Mouse (Mus musculus) macrophage (primary cell): ENCODE results near the gene Samd1. TPM values are rescaled to one million over a fixed set of nuclear protein-coding genes. Genes with fewer than 3 reads are reported as not detected.

Source experiments
- H3K27ac ChIP-seq: fragments of 350-480 bp; formaldehyde crosslinking; 2 replicates; pipeline ENCODE4 v1.9.0; 2021
- H3K36me3 ChIP-seq: fragments of 350-480 bp; formaldehyde crosslinking; 2 replicates; pipeline ENCODE4 v1.9.0; 2021; ENCODE audit errors: inconsistent target
- H3K4me3 ChIP-seq: fragments of 350-480 bp; formaldehyde crosslinking; 2 replicates; pipeline ENCODE4 v1.9.0; 2021; ENCODE audit errors: inconsistent target
- H3K79me2 ChIP-seq: fragments of 350-480 bp; formaldehyde crosslinking; 2 replicates; pipeline ENCODE4 v1.9.0; 2021; ENCODE audit errors: inconsistent target
- WGBS: methylation state at CpG from one replicate; pipeline ENCODE4 v1.1.7; 2026; ENCODE audit warnings: inconsistent platforms; ENCODE audit not compliant: missing documents; 5-methylcytosine and 5-hydroxymethylcytosine counted together
- polyA plus RNA-seq: library from polyadenylated mRNA; stranded (reverse); fragments of 250-400 nt; gene quantifications from 3 replicates; pipeline ENCODE4 v1.2.4, GENCODE M21; 2018; ENCODE audit warnings: inconsistent platforms

Samd1 gene
- polyA plus RNA-seq, 1 experiment from 2014 or later, result 25.5 TPM

DNA sequence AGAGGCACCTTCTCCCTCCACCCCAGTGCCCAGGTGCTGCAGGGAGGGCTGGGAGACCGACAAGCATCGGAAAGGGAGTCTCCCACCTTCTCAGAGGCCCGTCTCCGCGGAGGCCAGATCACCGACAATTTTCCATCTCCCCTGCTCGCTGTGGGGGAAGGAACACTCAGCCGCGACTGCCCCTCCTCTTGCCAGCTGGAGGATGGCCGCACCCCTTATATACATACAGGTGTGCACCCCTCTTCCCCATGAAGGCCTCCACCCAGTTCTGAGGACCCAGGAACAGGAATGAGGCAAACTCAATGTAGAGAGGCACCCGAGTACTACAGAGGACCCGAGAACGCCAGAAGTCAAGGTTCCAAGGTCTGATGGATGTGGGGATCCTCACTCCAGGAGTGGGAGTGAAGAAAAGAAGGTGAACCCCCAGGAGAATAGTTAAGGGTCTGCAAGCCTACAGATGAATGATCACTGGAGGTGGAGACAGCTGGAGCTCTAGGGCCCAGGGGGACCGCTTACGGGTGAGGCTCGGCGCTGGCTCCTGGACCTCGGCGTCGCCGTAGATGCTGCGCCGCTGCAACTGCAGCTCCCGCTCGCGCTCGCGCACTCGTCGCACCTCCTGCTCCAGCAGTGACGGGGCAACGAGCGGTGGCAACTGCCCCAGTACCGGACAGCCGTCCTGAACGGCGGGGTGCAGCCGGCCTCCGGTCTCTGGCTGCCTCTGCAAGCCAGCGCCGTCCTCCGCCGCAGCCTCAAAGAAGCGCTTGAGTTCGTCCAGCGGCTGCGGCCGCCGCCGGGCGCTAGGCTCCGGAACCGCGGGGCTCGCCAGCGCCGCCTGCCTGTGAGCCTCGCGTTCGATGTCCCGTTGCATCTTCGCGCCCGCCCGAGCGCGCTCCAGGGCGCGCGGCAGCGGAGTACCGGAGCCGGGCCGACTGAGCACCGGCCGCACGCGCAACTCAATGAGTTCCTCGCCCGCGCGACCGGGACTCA lies 13.4 kb downstream of the Samd1 start:
- H3K79me2 ChIP-seq, result no peaks in the 10 kb centered on the region
- 5% methylated on average over 72 of the region's 83 CpGs for WGBS
- no peak overlapping the region for H3K4me3 ChIP-seq
- H3K36me3 ChIP-seq, result no peaks in the 10 kb centered on the region
- no peak overlapping the region for H3K27ac ChIP-seq

- Histone ChIP-seq H3K27ac (peak within 1 kb of the TSS; percentile 36; the same call in 1 of the 2 replicates), H3K79me2 (no peaks in the 10 kb centered on the region), H3K36me3 (no peaks in the 10 kb centered on the region), H3K4me3 (peak within 1 kb of the TSS; percentile 30)
- WGBS, result 3% methylated on average over 40 of the region's 45 CpGs
Measured at GRCm38 (mm10) chr8:84011705-84012498, 14.4 kb downstream of the Samd1 start, which contains the start of gene 2210011C24Rik. 2210011C24Rik (minus strand) TSS chr8:84012171.

DNA sequence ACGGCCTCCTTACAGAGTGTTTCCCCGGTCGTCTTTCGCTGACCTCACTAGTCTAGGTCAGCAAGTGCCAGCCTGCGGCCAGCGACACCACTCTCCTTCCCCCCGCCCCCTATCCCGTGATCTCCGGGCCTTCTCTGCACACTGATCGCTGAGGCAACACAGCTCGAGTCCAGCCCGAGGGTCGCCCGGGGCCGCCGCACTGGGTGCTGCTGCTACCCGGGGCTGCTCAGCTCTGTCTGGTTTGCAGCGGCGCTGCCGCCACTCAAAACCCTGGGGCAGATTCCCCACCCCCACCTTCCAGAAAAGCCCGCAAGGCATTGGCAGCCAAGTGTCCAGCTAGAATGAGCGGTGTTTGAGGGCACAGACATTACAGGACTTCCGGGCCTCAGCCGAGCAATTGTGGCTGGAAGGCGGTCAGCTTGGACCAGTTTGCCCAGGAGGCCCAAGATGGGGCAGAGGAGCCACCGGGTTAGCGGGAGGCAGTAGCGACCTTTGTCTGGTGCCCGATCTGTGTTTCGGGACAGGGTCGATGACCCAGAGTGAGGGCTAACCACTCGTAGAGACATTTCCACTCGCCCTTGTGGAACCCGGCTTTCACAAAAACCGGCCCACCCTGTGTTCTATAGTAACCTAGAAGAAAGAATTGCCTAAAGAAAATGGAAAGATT lies 15.2 kb downstream of the Samd1 start:
- no peaks in the 10 kb centered on the region for H3K79me2 ChIP-seq
- WGBS, result 26% methylated on average over 34 of the region's 35 CpGs
- peak overlapping the region; percentile 30; the same call in 1 of the 2 replicates for H3K4me3 ChIP-seq
- H3K36me3 ChIP-seq, result no peaks in the 10 kb centered on the region
- H3K27ac ChIP-seq, result peak overlapping the region; percentile 36; the same call in 1 of the 2 replicates

GRCm38 (mm10) chr8:84015833-84016232 lies 18.4 kb downstream of the Samd1 start:
- H3K36me3 ChIP-seq, result no peaks in the 10 kb centered on the region
- 93% methylated on average over 5 of the region's 5 CpGs for WGBS
- no peak overlapping the region for H3K4me3 ChIP-seq
- H3K79me2 ChIP-seq, result no peaks in the 10 kb centered on the region
- H3K27ac ChIP-seq, result no peak overlapping the region

- H3K79me2 ChIP-seq, result no peaks in the 10 kb centered on the region
- H3K36me3 ChIP-seq, result no peaks in the 10 kb centered on the region
- H3K27ac ChIP-seq, result no peak overlapping the region
- 67% methylated on average over 9 of the region's 9 CpGs for WGBS
- H3K4me3 ChIP-seq, result no peak overlapping the region
Measured at GRCm38 (mm10) chr8:84019738-84020137, 22.3 kb downstream of the Samd1 start.

- WGBS, result 68% methylated on average over 15 of the region's 18 CpGs
- H3K27ac ChIP-seq, result no peak within 1 kb of the TSS
- H3K79me2 ChIP-seq, result no peaks in the 10 kb centered on the region
- H3K36me3 ChIP-seq, result no peaks in the 10 kb centered on the region
- no peak within 1 kb of the TSS for H3K4me3 ChIP-seq
Measured at GRCm38 (mm10) chr8:84021096-84021495, 23.6 kb downstream of the Samd1 start, which contains the start of gene Palm3. Palm3 (plus strand) TSS chr8:84021471.

DNA sequence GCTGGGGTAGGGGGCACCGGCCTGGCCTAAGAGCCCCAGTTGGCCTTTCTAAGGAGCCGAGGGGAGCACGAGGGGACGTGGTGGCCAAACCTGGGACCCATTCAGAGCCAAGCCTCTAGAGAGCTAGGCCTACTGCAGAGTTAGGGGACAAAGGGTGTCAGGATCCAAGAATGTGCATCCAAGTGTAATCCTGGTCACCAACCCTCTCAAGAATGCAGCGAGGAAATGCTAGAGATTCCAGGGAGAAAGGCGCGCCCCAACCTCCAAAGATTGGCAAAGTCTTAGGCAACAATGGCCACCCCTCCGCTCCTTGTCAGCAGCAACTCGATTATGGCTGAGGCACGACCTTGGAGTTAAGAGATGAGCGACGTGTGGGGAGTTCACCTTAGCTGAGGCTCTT lies 24.1 kb downstream of the Samd1 start:
- Histone ChIP-seq H3K4me3 (no peak overlapping the region), H3K79me2 (no peaks in the 10 kb centered on the region), H3K27ac (no peak overlapping the region), H3K36me3 (no peaks in the 10 kb centered on the region)
- 72% methylated on average over 9 of the region's 12 CpGs for WGBS

- H3K79me2 ChIP-seq, result no peaks in the 10 kb centered on the region
- H3K4me3 ChIP-seq, result no peak overlapping the region
- H3K36me3 ChIP-seq, result no peaks in the 10 kb centered on the region
- 19% methylated on average over 5 of the region's 5 CpGs for WGBS
- no peak overlapping the region for H3K27ac ChIP-seq
Measured at GRCm38 (mm10) chr8:84023085-84023484, 25.6 kb downstream of the Samd1 start.

GRCm38 (mm10) chr8:84023631-84024030 lies 26.2 kb downstream of the Samd1 start:
- WGBS, result 86% methylated on average over 1 of the region's 1 CpGs
- Histone ChIP-seq H3K79me2 (no peaks in the 10 kb centered on the region), H3K36me3 (no peaks in the 10 kb centered on the region), H3K27ac (no peak overlapping the region), H3K4me3 (no peak overlapping the region)

DNA sequence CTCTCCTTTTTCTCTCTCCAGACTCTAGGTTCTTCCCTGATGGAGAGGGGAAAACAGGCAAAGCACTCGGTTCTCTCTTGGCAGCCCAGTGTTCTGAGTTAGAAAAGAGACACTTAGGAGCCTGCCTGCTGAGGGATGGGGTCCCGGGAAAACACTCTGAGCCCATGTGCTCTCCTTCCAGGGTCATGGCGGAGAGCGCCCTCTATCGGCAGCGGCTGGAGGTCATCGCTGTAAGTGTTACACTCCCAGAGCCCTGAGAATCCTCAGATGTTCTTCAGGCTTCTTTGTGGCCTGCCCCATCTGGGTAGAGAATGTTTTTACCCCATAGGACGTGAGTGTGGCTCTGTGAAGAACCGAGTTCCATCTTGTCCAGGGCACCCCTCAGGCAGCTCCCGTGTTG lies 26.7 kb downstream of the Samd1 start:
- H3K36me3 ChIP-seq, result no peaks in the 10 kb centered on the region
- 27% methylated on average over 10 of the region's 10 CpGs for WGBS

DNA sequence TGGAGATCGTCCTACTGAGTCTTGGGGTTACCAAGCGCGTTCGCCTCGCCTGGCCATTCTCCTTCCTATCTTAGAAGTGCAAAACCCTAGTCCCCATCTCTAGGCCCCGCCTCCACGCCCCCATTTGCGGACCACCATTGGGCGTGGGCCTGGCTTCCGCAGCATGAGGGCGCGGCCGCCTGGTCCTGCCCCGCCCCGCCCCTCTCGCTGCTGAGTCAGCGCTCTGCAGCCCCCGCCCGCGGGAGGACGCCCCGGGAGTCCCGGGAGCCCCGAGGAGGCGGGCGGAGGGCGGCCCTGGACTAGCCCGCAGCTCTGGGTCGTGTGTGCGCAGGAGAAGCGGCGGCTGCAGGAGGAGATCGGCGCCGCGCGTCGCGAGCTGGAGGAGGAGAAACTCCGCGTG lies 28.4 kb downstream of the Samd1 start:
- 4% methylated on average over 41 of the region's 41 CpGs for WGBS
- Histone ChIP-seq H3K27ac (no peak overlapping the region), H3K36me3 (no peaks in the 10 kb centered on the region), H3K79me2 (no peaks in the 10 kb centered on the region), H3K4me3 (no peak overlapping the region)

More for the DNA sequence above, 26.7 kb downstream of the Samd1 start:
- Histone ChIP-seq H3K79me2 (no peaks in the 10 kb centered on the region), H3K27ac (no peak overlapping the region), H3K4me3 (no peak overlapping the region)

GRCm38 (mm10) chr8:84027449-84027848 lies 30.0 kb downstream of the Samd1 start:
- Histone ChIP-seq H3K36me3 (no peaks in the 10 kb centered on the region), H3K79me2 (no peaks in the 10 kb centered on the region), H3K27ac (no peak overlapping the region), H3K4me3 (no peak overlapping the region)
- WGBS, result 11% methylated on average over 10 of the region's 10 CpGs

- H3K27ac ChIP-seq, result no peak overlapping the region
- no peak overlapping the region for H3K4me3 ChIP-seq
- WGBS, result 87% methylated on average over 5 of the region's 5 CpGs
- no peaks in the 10 kb centered on the region for H3K79me2 ChIP-seq
- no peaks in the 10 kb centered on the region for H3K36me3 ChIP-seq
Measured at GRCm38 (mm10) chr8:84029272-84029671, 31.8 kb downstream of the Samd1 start.

GRCm38 (mm10) chr8:84032777-84033176 lies 35.3 kb downstream of the Samd1 start:
- H3K27ac ChIP-seq, result no peak overlapping the region
- WGBS, result 86% methylated on average over 4 of the region's 4 CpGs
- H3K79me2 ChIP-seq, result no peaks in the 10 kb centered on the region
- no peaks in the 10 kb centered on the region for H3K36me3 ChIP-seq
- no peak overlapping the region for H3K4me3 ChIP-seq
